Mouse (Mus musculus): ENCODE results near the gene Ntn3. TPM values are rescaled to one million over a fixed set of nuclear protein-coding genes. Genes with fewer than 3 reads are reported as not detected.

Gene Ntn3
- polyA plus RNA-seq, 1 experiment from 2014 or later: 5.8 TPM

DNA sequence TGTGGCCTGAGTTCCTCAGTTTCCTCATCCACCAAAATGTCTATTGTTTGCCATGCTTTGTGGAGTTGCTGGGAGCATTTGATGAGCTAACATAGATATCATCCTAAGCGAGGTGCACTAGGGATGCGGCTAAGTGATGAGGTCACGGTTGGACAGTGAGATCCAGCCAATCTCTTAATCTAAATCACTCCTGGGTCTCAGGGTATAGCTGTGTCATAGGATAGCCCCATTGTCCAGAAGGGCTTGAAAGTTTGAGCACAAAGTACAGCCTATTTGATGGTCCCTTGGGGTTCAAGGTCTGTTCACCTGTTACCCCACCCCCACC, 547 bp upstream of the Ntn3 start:
- no peak for ATAC-seq (ENCODE audit: low FRiP score, low read depth)
- 0 out of 2 replicates have a peak, but pooled peaks cover under 1% of the 10 kb centered on the region for H3K36me3 ChIP-seq
- peak overlapping the region; percentile 93 for H3K4me2 ChIP-seq
- peaks cover 69% of the 10 kb centered on the region for H3K4me1 ChIP-seq (replicated peaks)
- WGBS: 81% methylated on average over 3 of the region's 3 CpGs
- no peak overlapping the region for H3K4me3 ChIP-seq
- H3K27me3 ChIP-seq: no peaks in the 10 kb centered on the region
- peak overlapping the region; percentile 74; the same call in 1 of the 2 replicates for H3K27ac ChIP-seq (replicated peaks)
- H3K9ac ChIP-seq: no peak overlapping the region
- H3K9me3 ChIP-seq: no peaks in the 10 kb centered on the region

DNA sequence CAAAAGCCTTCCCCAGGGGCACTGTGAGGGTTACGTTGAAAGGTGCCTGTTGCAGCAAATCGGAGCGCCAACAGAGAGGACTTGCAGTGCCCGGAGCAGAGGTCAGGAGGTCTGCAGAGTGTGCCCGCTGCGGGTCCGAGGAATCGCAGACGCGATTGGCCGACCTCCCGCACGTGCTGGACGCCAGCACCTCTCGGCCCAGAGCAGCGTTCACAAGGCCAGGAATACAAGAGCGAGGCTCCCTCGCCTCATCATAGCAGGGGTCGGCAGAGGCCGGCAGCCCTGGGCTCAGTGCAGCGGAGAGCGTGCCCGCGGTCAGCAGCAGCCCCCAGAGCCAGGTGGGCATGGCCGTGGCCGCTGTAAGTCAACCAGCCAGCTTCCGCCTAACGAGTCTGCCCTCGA, 689 bp downstream of the Ntn3 start:
- peak overlapping the region; percentile 73 for H3K9ac ChIP-seq
- no peaks in the 10 kb centered on the region for H3K36me3 ChIP-seq
- peaks cover 81% of the 10 kb centered on the region for H3K4me1 ChIP-seq (replicated peaks)
- peak overlapping the region; percentile 93 for H3K4me2 ChIP-seq
- 0% methylated on average over 29 of the region's 29 CpGs for WGBS
- H3K9me3 ChIP-seq: no peaks in the 10 kb centered on the region
- peak overlapping the region; percentile 74 for H3K27ac ChIP-seq (replicated peaks)
- no peaks in the 10 kb centered on the region for H3K27me3 ChIP-seq
- ATAC-seq (ENCODE audit: low FRiP score, low read depth): no peak
- peak overlapping the region; percentile 47 for H3K4me3 ChIP-seq

DNA sequence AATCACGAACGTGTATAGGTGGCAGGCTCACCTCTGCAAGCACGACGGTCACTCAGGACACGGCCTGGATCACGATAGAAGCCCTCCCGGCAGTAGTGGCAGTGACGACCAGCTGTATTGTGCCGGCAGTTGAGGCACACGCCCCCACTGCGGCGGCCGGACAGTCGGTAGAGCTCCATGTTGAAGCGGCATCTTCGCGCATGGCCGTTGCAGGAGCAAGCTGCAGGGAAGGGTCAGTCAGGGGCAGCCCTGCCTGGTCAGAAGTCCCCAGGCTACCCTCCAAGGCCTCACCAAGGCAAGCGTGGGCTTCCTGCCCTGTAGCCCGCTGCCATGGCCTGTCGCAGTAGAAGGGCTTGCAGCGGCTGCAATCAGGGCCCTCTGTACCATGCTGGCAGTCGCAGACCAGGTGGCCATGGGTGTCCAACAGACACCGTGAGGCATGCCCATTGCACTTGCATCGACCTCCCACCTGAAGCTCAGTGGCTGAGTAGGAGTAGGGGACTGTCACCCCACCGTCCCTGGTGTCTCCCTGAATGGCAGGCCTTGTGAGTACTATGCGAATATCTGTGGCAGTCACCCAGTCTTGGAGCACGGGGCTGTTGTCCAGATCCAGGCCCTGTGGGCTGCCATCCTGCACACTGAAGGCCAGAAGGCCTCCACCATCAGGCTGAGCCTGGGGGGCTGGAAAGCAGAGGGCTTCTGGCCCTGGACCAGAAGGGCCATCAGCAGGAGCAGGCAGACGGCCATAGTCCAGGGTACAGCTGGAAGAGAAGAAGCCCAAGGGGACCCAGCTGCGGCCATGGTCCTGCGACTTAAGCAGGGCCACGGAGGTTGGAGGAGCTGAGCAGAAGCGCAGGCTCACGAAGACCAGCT, 1.3 kb downstream of the Ntn3 start:
- no peaks in the 10 kb centered on the region for H3K27me3 ChIP-seq
- peak overlapping the region; percentile 47 for H3K4me3 ChIP-seq
- no peak for ATAC-seq (ENCODE audit: low FRiP score, low read depth)
- H3K9ac ChIP-seq: peak overlapping the region; percentile 73
- WGBS: 52% methylated on average over 34 of the region's 34 CpGs
- peak overlapping the region; percentile 74; the same call in 1 of the 2 replicates for H3K27ac ChIP-seq (replicated peaks)
- no peaks in the 10 kb centered on the region for H3K36me3 ChIP-seq
- no peaks in the 10 kb centered on the region for H3K9me3 ChIP-seq
- H3K4me2 ChIP-seq: peak overlapping the region; percentile 93
- H3K4me1 ChIP-seq (replicated peaks): peaks cover 88% of the 10 kb centered on the region

DNA sequence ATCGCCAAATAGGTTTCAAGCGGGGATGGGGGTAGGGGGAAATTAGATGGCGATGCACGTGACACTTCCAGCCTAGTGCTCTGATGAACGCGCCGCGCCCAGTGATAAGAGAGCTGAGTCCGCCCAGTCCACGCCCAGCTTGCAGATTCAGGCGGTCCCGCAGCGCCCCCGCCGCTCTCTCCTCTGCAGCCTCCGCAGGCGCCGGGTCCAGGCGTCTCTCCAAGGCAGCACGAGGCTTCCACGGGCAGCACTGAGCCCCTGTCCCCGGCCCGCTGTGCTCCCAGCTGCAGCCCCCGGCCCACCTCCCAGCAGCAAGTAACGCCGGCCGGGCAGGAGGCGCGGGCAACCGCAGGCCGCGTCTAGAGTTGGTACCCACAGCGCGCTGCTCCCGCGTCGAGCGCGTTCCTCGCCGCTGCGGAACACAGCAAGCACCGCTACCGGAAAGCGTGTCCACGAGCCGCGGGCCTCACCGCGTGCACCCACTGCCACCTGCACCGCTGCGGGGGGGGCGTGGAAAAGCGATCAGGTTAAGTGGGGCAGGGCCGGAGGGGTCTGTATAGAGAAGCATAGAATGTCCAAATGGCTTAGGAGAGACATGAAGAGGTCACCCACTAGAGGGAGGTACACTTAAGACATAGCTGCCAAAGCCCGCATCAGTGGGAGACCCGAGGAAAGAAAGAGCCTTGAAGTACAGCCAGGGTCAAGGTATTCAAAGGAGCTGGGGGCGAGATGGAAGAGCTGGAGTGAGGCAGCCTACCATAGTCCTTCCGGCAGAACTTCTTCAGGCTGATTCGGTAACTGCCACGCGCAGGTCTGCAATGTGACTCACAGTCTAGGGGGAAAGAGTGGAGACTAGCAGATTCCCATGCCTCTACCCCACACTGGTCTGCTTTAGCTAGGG, 2.6 kb downstream of the Ntn3 start:
- Histone ChIP-seq H3K4me2 (peak overlapping the region; percentile 93), H3K4me3 (peak overlapping the region; percentile 81), H3K9me3 (no peaks in the 10 kb centered on the region), H3K9ac (peak overlapping the region; percentile 81), H3K36me3 (no peaks in the 10 kb centered on the region), H3K27ac (replicated peaks) (peak overlapping the region; percentile 80), H3K27me3 (no peaks in the 10 kb centered on the region), H3K4me1 (replicated peaks) (peaks cover 95% of the 10 kb centered on the region)
- ATAC-seq (ENCODE audit: low FRiP score, low read depth): peak; percentile 17
- WGBS: 4% methylated on average over 62 of the region's 62 CpGs

DNA sequence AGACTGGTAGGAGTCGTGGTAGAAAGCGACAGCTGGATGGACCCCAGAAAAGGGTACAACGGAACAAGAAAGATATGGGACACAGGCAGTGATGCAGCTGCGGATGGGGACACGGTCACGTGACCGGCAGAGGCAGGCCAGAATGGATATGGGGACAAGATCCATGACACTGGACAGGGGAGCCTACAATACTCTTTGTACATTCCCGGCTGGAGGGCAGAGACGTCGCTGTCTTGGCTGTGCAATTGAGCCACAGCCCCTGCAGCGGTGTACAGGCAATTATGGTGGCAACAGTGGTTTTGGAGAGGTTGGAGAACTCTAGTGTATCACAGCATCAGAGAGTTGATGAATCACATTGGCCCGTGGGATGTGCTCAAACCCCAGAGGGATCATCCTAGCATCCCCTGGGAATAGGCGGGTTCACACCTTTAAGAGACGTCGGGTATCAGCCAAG, 3.4 kb downstream of the Ntn3 start:
- ATAC-seq (ENCODE audit: low FRiP score, low read depth): peak; percentile 16; the same call in 1 of the 2 replicates
- H3K4me1 ChIP-seq (replicated peaks): peaks cover 92% of the 10 kb centered on the region
- H3K27ac ChIP-seq (replicated peaks): peak overlapping the region; percentile 80
- peak overlapping the region; percentile 93 for H3K4me2 ChIP-seq
- H3K27me3 ChIP-seq: no peaks in the 10 kb centered on the region
- no peaks in the 10 kb centered on the region for H3K9me3 ChIP-seq
- 5% methylated on average over 15 of the region's 15 CpGs for WGBS
- peak overlapping the region; percentile 81 for H3K4me3 ChIP-seq
- H3K9ac ChIP-seq: peak overlapping the region; percentile 81
- no peaks in the 10 kb centered on the region for H3K36me3 ChIP-seq

DNA sequence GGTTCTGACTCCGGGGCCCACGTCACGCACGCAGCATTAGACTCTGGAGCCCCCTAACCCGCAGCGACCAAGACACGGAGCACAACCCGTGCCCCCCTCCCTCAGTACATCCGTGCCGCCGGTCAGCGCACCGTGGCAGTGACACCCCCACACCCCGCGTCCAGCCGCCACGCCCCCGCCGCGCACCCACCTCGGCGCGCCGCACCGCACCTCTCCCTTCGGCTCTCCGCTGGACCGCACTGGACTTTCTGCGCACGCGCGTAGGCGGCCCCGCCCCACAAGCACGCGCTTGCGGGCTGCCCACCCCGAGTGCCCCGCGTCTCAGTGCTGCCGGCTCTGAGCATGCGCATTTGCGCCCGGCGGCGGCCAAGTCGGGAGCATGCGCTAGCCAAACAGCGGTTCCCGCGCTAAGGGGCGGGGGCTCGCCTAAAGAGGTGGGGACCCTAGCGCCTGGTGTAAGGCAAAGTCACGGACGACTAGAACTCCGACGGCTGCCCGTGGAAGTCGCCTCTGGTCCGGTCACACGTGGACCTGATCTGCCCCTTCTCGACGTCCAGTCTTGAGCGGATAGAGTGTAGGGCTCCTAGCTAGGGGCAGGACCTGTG, 3.9 kb downstream of the Ntn3 start, which contains the start of gene Tbc1d24:
TSS of gene Tbc1d24 (minus strand) at position 279 of the 605 bp plus-strand sequence.
- Histone ChIP-seq H3K36me3 (no peaks in the 10 kb centered on the region), H3K27ac (replicated peaks) (peak within 1 kb of the TSS; percentile 80), H3K4me3 (peak within 1 kb of the TSS; percentile 81), H3K4me2 (peak within 1 kb of the TSS; percentile 93), H3K9me3 (no peaks in the 10 kb centered on the region), H3K27me3 (no peaks in the 10 kb centered on the region), H3K9ac (peak within 1 kb of the TSS; percentile 81), H3K4me1 (replicated peaks) (peaks cover 86% of the 10 kb centered on the region)
- ATAC-seq (ENCODE audit: low FRiP score, low read depth): peak; percentile 74
- under 1% methylated on average over 63 of the region's 65 CpGs for WGBS

DNA sequence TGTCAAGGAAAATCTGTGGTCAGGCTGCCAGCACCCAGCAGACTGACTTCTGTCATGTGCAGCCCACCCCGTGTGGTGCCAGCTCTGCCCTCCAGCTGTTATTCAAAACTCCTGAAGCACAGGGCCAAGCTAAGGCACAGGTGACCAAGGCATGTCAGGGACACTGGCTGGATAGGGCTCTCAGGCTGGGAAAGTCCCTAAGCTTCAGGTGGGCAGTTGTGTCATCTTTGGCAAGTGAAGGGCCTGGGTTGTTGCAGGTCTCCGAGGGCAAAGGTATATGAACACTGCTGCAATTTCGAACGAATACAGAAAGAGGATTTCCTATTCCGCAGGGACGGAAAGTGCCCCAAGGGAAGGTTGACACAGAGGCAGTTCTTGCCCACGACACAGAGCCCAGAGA, 4.5 kb downstream of the Ntn3 start:
- Histone ChIP-seq H3K4me1 (replicated peaks) (peaks cover 85% of the 10 kb centered on the region), H3K27ac (replicated peaks) (peak overlapping the region; percentile 67), H3K27me3 (no peaks in the 10 kb centered on the region), H3K9me3 (no peaks in the 10 kb centered on the region), H3K9ac (peak overlapping the region; percentile 81), H3K4me3 (peak overlapping the region; percentile 81), H3K4me2 (peak overlapping the region; percentile 93), H3K36me3 (no peaks in the 10 kb centered on the region)
- 12% methylated on average over 7 of the region's 7 CpGs for WGBS
- no peak for ATAC-seq (ENCODE audit: low FRiP score, low read depth)

DNA sequence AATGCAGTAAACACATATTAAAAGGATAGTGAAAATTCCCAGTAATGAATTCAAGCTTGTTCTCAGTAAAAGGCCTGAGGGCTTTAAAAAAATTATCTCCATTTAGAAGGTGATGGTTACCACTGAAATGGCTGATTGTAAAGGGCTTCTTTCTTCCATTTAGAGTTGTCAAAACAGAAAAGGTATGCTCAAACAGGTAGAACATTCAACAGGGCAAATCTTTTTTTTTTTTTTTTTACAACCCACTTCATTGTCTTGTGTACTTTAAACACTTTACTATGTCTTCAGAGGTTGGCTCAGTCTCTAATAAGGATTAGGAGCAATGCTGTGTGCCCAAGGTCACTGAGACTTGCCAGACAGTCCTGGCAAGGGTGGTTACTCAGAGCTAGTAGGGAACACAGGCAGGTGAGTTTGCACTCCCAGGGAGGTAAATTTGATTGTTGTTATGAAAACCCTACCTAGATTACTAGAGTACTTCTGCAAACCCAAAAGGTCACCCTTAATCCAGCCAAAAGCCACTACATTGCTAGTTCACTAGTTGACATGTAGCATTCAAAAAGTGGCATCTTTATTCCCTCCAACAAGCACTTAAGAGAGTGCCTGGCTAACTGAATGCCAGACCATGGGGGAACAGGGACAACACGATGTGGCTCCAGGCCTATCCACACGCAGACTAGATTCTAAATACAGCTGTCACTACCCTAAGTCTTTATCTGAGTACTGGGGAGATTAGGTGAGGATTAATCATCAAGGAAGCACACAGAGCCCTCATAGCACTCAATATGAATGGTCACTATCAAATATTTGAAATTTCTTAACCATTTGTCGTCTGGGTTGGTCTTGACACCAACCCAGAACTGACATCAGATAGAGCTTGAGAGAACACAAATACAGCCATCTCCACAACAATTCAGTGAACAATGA, 5.5 kb downstream of the Ntn3 start:
- no peaks in the 10 kb centered on the region for H3K9me3 ChIP-seq
- peak overlapping the region; percentile 93 for H3K4me2 ChIP-seq
- no peaks in the 10 kb centered on the region for H3K27me3 ChIP-seq
- H3K4me1 ChIP-seq (replicated peaks): peaks cover 78% of the 10 kb centered on the region
- H3K4me3 ChIP-seq: peak overlapping the region; percentile 81
- no peak overlapping the region; the same call in 1 of the 2 replicates for H3K27ac ChIP-seq (replicated peaks)
- H3K9ac ChIP-seq: peak overlapping the region; percentile 0; the same call in 1 of the 2 replicates
- ATAC-seq (ENCODE audit: low FRiP score, low read depth): no peak
- H3K36me3 ChIP-seq: no peaks in the 10 kb centered on the region
- WGBS: 71% methylated on average over 3 of the region's 3 CpGs

DNA sequence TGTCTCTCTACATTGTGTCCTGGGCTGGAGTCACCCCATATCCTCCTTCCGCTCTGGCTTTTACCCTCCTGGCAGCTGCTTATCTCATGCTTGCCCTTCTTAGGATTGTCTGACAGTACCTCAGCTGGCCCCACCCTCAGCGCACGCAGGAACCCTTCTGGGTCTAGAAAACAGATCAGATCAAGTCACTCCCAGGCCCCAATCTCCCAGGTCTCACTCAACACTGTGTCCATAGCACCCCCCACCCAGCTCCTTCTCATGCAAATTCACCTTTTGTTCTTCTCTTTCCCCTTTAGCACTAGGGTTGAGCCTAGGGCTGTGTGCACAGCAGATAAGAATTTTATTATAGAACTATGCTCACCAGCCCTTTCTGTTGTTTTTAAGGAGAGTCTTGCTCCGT, 6.3 kb downstream of the Ntn3 start:
- no peaks in the 10 kb centered on the region for H3K9me3 ChIP-seq
- no peak for ATAC-seq (ENCODE audit: low FRiP score, low read depth)

DNA sequence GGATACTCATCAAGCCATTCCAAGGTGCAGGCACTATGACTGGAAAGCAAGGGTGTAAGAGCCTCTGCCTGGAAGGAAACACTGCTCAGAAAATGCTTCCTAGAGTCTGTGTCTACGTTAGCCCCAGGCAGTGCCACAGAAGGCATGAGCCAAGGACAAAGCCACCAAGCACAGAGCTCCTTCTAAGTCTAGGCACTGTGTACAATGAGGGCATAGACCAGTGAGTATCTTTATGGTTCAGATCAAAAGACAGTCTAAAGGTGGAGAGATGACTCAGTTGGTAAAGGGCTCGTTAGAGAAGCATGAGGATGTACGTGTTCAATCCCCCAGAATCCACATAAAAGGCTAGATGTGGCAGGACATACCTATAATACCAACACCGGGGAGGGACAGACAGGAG, 8.2 kb downstream of the Ntn3 start:
- Histone ChIP-seq H3K9ac (no peak overlapping the region), H3K27me3 (no peaks in the 10 kb centered on the region), H3K27ac (replicated peaks) (no peak overlapping the region), H3K4me2 (no peak overlapping the region), H3K4me3 (no peak overlapping the region), H3K36me3 (no peaks in the 10 kb centered on the region), H3K4me1 (replicated peaks) (peaks cover 54% of the 10 kb centered on the region), H3K9me3 (no peaks in the 10 kb centered on the region)
- ATAC-seq (ENCODE audit: low FRiP score, low read depth): no peak
- 85% methylated on average over 4 of the region's 4 CpGs for WGBS

More for the DNA sequence above, 6.3 kb downstream of the Ntn3 start:
- H3K36me3 ChIP-seq: no peaks in the 10 kb centered on the region
- no peaks in the 10 kb centered on the region for H3K27me3 ChIP-seq
- H3K27ac ChIP-seq (replicated peaks): no peak overlapping the region
- WGBS: 38% methylated on average over 4 of the region's 4 CpGs
- no peak overlapping the region for H3K4me3 ChIP-seq
- H3K4me2 ChIP-seq: peak overlapping the region; percentile 93
- peaks cover 70% of the 10 kb centered on the region for H3K4me1 ChIP-seq (replicated peaks)
- no peak overlapping the region for H3K9ac ChIP-seq

DNA sequence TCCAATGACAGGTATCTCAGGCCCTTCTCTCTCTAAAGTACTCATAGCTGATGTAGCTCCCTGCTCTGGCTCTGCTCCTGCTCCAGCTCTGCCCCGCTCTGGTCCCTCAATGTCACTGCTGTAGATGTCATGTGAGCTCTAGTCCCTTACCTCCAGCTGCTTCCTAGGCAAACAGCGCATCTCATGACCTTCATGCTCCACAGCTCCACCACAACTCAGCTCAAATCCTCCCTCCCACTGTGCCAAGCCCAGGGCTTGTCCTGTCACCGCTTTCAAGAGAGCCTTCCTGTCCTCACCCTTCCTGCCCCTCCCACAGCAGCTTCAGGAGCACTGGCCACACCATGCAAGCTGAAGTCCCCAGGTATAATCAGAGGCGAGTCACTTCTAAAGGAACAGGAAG, 9.6 kb downstream of the Ntn3 start:
- no peak for ATAC-seq (ENCODE audit: low FRiP score, low read depth)
- Histone ChIP-seq H3K27me3 (no peaks in the 10 kb centered on the region), H3K4me3 (no peak overlapping the region), H3K9me3 (no peaks in the 10 kb centered on the region), H3K4me2 (no peak overlapping the region), H3K9ac (no peak overlapping the region), H3K36me3 (no peaks in the 10 kb centered on the region), H3K27ac (replicated peaks) (no peak overlapping the region), H3K4me1 (replicated peaks) (peaks cover 46% of the 10 kb centered on the region)
- 69% methylated on average over 4 of the region's 4 CpGs for WGBS
